Mouse (Mus musculus) mouse trophoblast stem cell (cell line): ENCODE measurements around the gene St3gal2.
"Not testable (repeated sequence)": the region's sequence is repeated elsewhere in the genome, so short reads cannot be mapped to it uniquely, and the experiment has no call there.

Experiments
- in situ Hi-C, 2 experiments: fragments of 300-500 bp; cut with MseI, MboI; formaldehyde crosslinking; loops; 2 replicates in 1 of 2; 3 replicates in 1 of 2; pipeline ENCODE4 v1.15.1; 2025

The St3gal2 gene

GRCm38 (mm10) chr8:110919341-110920031 is at the start of gene St3gal2:
TSS of gene St3gal2 (plus strand) at chr8:110919922.
- in situ Hi-C loops = no loop called here

GRCm38 (mm10) chr8:110870501-110870900 is 49.2 kb upstream of the St3gal2 start:
- in situ Hi-C loops = no loop called here

DNA sequence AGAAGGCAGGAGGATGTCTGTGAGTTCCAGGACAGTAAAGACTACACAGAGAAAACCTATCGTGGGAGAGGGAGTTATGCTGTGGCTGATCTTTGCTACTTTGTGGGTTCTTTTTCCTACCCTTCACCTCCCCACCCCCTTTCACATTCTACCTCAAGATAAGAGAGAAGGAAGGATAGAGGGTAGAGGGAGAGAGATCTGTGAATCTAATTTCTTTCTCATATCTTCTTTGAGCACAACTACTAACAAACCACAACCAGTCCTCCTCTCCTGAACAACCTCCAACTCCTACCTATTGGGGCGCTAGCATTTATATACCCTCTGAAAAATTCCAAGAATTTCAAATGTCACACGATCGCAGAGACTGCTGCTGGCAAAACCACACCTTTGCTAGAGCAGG is 41.9 kb upstream of the St3gal2 start:
- in situ Hi-C loops = no loop called here

DNA sequence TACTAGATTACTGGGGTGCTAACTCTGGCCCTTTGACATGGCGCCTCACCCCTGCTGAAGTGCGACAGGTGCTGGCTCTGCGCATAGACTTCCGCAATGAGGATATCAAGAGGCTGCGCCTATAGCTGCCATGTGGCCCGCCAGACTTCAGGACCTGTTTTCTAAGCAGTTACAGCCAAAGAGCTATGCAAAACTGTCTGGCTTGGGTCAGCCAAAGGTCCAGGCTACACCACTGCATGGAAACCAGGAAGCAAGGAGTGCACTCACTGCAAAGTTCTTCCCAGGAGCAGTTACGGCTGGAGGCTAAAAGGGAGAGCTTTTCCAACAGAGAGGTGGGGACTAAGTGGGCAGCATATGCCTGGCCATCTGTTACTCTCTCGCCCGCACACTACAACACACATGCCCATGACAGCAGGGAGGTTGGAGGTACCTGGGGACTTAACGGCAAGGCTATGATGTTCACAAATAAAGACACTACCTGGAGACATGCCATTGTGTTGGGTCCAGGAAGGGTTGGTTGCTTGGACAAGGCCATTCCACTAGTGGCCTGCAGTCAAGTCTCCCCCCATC is 37.9 kb upstream of the St3gal2 start:
- in situ Hi-C loops = no loop called here

- in situ Hi-C loops = no loop called here
These were observed 35.9 kb upstream of the St3gal2 start for GRCm38 (mm10) chr8:110883824-110884223.

GRCm38 (mm10) chr8:110886634-110887033 is 33.1 kb upstream of the St3gal2 start:
- in situ Hi-C loops = no loop called here

DNA sequence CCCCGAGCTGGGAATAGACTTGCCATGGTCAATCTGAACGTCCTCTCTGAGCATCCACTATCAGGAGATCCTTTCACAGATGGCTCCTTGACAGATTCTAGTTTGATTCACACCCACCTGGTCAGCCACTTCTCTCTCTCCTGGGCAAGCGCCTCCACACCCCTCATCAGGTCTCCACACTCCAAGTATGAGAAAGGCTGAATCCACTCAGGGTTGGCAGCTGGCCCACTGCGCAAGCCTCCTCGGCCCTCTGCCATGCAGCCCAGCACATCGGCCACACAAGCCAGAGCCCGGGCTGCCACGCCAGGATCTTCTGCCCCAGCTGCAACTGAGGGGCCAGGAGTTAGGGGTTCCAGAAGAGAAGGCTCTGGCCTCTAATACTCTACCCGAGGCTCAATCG is 32.2 kb upstream of the St3gal2 start:
- in situ Hi-C loops = no loop called here

DNA sequence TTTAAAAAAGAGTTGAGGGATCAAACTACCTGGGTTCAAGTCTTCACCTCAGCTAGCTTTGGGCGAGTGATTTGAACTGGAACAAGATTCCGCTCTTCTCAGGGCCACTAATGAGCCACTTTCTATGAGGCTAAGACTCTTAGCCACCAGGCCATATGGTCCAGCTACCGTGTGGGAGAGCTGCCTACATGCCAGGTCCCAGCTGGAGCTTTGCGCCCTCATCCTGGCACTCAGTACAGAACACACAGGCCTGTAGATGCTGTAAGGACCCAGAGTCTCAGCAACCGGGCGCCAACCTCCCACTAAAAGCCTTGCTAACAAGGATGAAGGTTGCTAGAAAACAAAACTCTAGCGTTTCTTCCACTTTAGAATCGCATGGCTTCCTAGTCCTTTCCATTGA is 31.3 kb upstream of the St3gal2 start:
- in situ Hi-C loops = no loop called here

- in situ Hi-C loops = no loop called here
These were observed 30.9 kb upstream of the St3gal2 start for GRCm38 (mm10) chr8:110888860-110889259.

DNA sequence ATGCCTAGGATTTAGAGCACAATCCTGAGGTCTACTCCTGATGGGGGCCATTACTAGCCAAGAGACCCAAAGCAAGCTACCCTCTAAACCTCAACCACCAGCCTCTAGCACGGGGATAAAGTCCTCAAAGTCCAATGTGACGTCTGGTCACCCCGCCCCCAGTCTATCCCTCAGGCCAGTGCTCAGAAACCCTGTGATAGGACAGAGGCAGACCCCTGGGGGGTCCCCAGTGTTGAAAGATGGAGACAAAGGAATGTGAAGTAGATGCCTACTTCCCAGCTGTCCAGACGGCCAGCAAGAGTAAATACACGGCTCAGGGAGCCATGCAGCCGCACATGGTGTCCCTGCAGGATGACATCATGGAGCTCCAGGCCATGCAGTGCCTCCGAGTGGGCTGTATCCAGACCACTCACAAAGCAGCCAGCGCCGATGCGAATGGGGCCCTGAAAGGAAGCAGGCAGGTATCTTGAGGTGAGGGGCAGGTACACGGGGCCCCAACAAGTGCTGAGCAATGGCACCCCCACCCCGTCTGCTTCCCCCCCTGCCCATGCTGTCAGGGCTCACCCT is 29.7 kb upstream of the St3gal2 start:
- in situ Hi-C loops = no loop called here

DNA sequence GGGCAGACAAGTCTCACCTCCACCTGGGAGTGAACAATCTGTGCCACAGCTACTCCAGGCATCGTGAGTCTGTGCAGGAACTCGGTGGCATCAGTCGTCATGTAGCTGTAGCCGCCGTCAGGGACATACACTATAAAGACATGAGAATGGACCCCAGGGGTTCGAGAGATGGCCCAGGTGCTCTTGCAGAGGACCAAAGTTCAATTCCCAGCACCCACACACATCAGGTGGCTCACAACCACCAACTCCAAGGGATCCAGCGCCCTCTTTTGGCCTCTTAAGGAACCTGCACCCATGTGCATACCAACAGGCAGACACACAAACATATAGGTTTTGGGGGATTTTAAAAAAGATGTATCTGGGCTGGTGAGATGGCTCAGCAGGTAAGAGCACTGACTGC is 27.7 kb upstream of the St3gal2 start:
- in situ Hi-C loops = no loop called here

DNA sequence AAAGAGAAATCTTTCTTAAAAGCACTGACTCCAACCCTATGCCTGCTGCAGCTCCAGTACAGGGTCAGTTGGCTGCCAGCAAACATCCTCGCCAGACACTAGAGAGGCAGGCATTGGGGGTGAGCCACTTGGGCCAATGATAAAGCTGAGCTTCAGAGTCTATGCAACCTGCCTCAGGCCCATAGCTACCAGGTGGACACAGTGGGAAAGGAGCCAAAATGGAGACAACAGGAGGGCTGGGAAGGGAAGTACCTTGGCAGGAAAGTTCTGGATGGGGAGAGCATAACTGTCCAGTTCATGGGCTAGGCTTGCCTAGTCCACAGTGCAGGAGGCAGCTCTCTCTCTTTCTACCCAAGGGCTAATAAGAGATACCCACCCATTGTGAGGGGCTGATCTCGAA is 26.8 kb upstream of the St3gal2 start:
- in situ Hi-C loops = no loop called here

DNA sequence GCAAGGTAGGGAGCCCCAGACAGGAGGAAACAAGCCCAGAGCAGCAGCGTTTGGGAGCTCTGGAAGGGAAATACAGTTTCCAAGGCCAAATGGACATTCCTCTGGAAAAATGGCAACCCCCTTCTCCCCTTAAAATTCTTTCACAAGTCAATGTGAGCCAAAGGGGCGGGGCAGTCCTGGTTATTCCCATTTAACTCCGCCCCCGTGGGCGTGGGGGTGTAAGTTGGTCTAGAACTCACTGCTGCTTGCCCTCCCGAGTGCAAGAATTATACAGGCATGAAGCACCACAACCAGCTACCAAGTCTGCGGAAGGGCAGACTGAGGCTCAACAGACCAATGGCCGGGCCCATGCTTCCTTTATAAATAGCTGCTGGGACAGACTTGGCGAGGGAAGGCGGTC is 24.9 kb upstream of the St3gal2 start:
- in situ Hi-C loops = no loop called here

GRCm38 (mm10) chr8:110895254-110895653 is 24.5 kb upstream of the St3gal2 start:
- in situ Hi-C loops = no loop called here

GRCm38 (mm10) chr8:110895812-110896211 is 23.9 kb upstream of the St3gal2 start:
- in situ Hi-C loops = no loop called here

GRCm38 (mm10) chr8:110897495-110897894 is 22.2 kb upstream of the St3gal2 start:
- in situ Hi-C loops = no loop called here

DNA sequence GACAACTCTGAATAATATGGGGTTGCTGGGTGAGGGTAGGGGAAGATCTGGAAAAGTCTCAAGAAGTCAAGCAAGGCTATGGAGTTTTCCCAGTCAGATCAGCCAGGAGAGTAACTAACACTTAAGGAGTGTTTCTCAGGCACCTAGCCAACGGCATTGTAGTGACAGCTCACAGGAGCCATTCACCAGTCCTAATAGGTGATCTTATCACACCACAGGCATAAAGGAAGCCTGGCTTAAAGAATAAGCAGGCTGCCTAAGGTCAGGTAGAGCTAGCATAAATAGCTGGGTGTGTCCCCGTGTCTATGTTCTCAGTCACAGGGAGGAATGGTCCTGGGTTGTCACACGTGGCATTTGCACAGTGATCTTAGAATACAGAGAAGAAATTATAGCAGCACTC is 18.7 kb upstream of the St3gal2 start:
- in situ Hi-C loops = no loop called here

- in situ Hi-C loops = no loop called here
These were observed 17.7 kb upstream of the St3gal2 start, which contains the start of gene Fuk for GRCm38 (mm10) chr8:110901839-110902578. TSS of gene Fuk (minus strand) at chr8:110902488.

GRCm38 (mm10) chr8:110902579-110902965 is 17.1 kb upstream of the St3gal2 start:
- in situ Hi-C loops = no loop called here

GRCm38 (mm10) chr8:110905404-110905803 is 14.3 kb upstream of the St3gal2 start:
- in situ Hi-C loops = no loop called here

- in situ Hi-C loops = no loop called here
These were observed 13.0 kb upstream of the St3gal2 start for GRCm38 (mm10) chr8:110906682-110907081.

DNA sequence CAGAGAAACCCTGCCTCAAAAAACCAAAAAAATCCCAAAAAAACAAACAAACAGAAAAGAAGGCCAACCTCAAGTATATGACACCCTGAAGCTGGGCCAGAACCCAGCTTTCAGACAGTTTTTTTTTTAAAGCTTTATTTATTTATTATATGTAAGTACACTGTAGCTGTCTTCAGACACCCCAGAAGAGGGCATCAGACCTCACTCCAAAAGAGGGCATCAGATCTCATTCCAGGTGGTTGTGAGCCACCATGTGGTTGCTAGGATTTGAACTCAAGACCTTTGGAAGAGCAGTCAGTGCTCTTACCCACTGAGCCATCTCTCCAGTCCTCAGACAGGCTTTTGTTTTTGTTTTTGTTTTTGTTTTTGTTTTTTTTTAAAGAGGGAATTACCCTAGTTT is 9.9 kb upstream of the St3gal2 start:
- in situ Hi-C loops = not testable (repeated sequence)
